Mouse (Mus musculus): ENCODE measurements around the gene Cpsf7. TPM values are rescaled to one million over a fixed set of nuclear protein-coding genes. Genes with fewer than 3 reads are reported as not detected.

Gene Cpsf7
- polyA plus RNA-seq (2012; ENCODE audit: low replicate concordance), result 30.0 and 84.1 TPM in 2 replicates

GRCm38 (mm10) chr19:10525106-10525901 lies at the start of gene Cpsf7:
Gene Cpsf7, plus strand, starts transcription at chr19:10525266.

GRCm38 (mm10) chr19:10482703-10483102 lies 42.4 kb upstream of the Cpsf7 start, which contains the start of gene Ppp1r32:
Gene Ppp1r32, minus strand, starts transcription at chr19:10482928.

GRCm38 (mm10) chr19:10525910-10526309 lies 844 bp downstream of the Cpsf7 start, which contains the start of gene Sdhaf2:
Gene Sdhaf2, minus strand, starts transcription at chr19:10526142.

GRCm38 (mm10) chr19:10555624-10556510 lies 30.8 kb downstream of the Cpsf7 start, which contains the start of gene Tmem216:
Gene Tmem216, minus strand, starts transcription at chr19:10556238.

GRCm38 (mm10) chr19:10576690-10577561 lies 51.9 kb downstream of the Cpsf7 start, which contains the start of the genes Cyb561a3 and Tmem138:
Gene Cyb561a3, plus strand, starts transcription at chr19:10577172.
Gene Tmem138, minus strand, starts transcription at chr19:10577362.

Other genes with a start within 250 kb of the Cpsf7 start
- gene Dagla, start 220.4 kb upstream of the Cpsf7 start, polyA plus RNA-seq (2012; ENCODE audit: low replicate concordance), result 0.98 and 1.4 TPM in 2 replicates
- 0.02 and 0.26 TPM in 2 replicates for gene Syt7, start 136.2 kb upstream of the Cpsf7 start, polyA plus RNA-seq (2012; ENCODE audit: low replicate concordance)
- gene Lrrc10b, start 67.8 kb upstream of the Cpsf7 start, polyA plus RNA-seq (2012; ENCODE audit: low replicate concordance), result 0.07 TPM in 1 of 2 replicates, not detected in the other
- gene Ppp1r32, start 42.3 kb upstream of the Cpsf7 start, polyA plus RNA-seq (2012; ENCODE audit: low replicate concordance), result 0.96 and 3.8 TPM in 2 replicates
- gene Sdhaf2, start 876 bp downstream of the Cpsf7 start, polyA plus RNA-seq (2012; ENCODE audit: low replicate concordance), result 6.4 and 8.7 TPM in 2 replicates
- gene Tmem216, start 31.0 kb downstream of the Cpsf7 start, polyA plus RNA-seq (2012; ENCODE audit: low replicate concordance), result 0.73 and 0.96 TPM in 2 replicates
- gene Cyb561a3, start 51.9 kb downstream of the Cpsf7 start, polyA plus RNA-seq (2012; ENCODE audit: low replicate concordance), result 54.8 and 100 TPM in 2 replicates
- 2.3 and 4.2 TPM in 2 replicates for gene Tmem138, start 52.1 kb downstream of the Cpsf7 start, polyA plus RNA-seq (2012; ENCODE audit: low replicate concordance)
- 9.1 and 12.8 TPM in 2 replicates for gene Ddb1, start 80.1 kb downstream of the Cpsf7 start, polyA plus RNA-seq (2012; ENCODE audit: low replicate concordance)
- gene Tkfc, start 80.4 kb downstream of the Cpsf7 start, polyA plus RNA-seq (2012; ENCODE audit: low replicate concordance), result 1.0 and 2.6 TPM in 2 replicates
- 0.16 and 0.22 TPM in 2 replicates for gene Vwce, start 108.9 kb downstream of the Cpsf7 start, polyA plus RNA-seq (2012; ENCODE audit: low replicate concordance)
- gene Pga5, start 152.8 kb downstream of the Cpsf7 start, polyA plus RNA-seq (2012; ENCODE audit: low replicate concordance), result not detected in 2 replicates
- 48.2 and 86.5 TPM in 2 replicates for gene Vps37c, start 163.5 kb downstream of the Cpsf7 start, polyA plus RNA-seq (2012; ENCODE audit: low replicate concordance)
- gene Cd5, start 213.7 kb downstream of the Cpsf7 start, polyA plus RNA-seq (2012; ENCODE audit: low replicate concordance), result 65.3 and 138 TPM in 2 replicates